Mouse (Mus musculus) limb, embryonic 12.5 days (tissue): ENCODE results near the gene Mpp4. TPM values are rescaled to one million over a fixed set of nuclear protein-coding genes. Genes with fewer than 3 reads are reported as not detected.

Experiments used
- ATAC-seq: fragments of 200-750 bp; cut with Nextera tagmentation; 2 replicates; pipeline ENCODE4 v1.8.0; 2017; ENCODE audit warnings: low read depth, moderate TSS enrichment; ENCODE audit not compliant: insufficient number of reproducible peaks, insufficient read depth, low FRiP score, low TSS enrichment
- H3K27ac ChIP-seq: fragments of 300-500 bp; sonication (generic); 2 replicates; pipeline ENCODE4 v1.5.1; 2016; ENCODE audit warnings: mild to moderate bottlenecking, moderate library complexity
- H3K27me3 ChIP-seq: fragments of 300-500 bp; sonication (generic); 2 replicates; pipeline ENCODE4 v1.6.1; 2016; ENCODE audit warnings: mild to moderate bottlenecking, moderate library complexity
- H3K36me3 ChIP-seq: fragments of 300-500 bp; sonication (generic); 2 replicates; pipeline ENCODE4 v1.6.1; 2016; ENCODE audit warnings: mild to moderate bottlenecking, moderate library complexity
- H3K4me1 ChIP-seq: fragments of 300-500 bp; sonication (generic); replicated peaks from 2 replicates; pipeline ENCODE4 v1.6.1; 2016
- H3K4me2 ChIP-seq: fragments of 300-500 bp; sonication (generic); 2 replicates; pipeline ENCODE4 v1.6.1; 2016; ENCODE audit warnings: mild to moderate bottlenecking, moderate library complexity
- H3K4me3 ChIP-seq: fragments of 300-500 bp; sonication (generic); replicated peaks from 2 replicates; pipeline ENCODE4 v1.5.1; 2016; ENCODE audit warnings: mild to moderate bottlenecking
- H3K9ac ChIP-seq: fragments of 300-500 bp; sonication (generic); replicated peaks from 2 replicates; pipeline ENCODE4 v1.6.1; 2016; ENCODE audit warnings: mild to moderate bottlenecking, moderate library complexity
- H3K9me3 ChIP-seq: fragments of 300-500 bp; sonication (generic); 2 replicates; pipeline ENCODE4 v1.6.1; 2016; ENCODE audit warnings: mild to moderate bottlenecking, moderate library complexity
- WGBS: fragments of 180-500 bp; shearing (Covaris S2); methylation state at CpG from one replicate; pipeline ENCODE4 v1.1.7; 2016; 5-methylcytosine and 5-hydroxymethylcytosine counted together
- polyA plus RNA-seq: library from polyadenylated mRNA; unstranded; fragments of >200 nt; fragmentation: Nextera tagmentation; extraction: Ambion mirVana; gene quantifications from 2 replicates; pipeline ENCODE4 v1.2.1, GENCODE M21; 2016

The Mpp4 gene
- polyA plus RNA-seq, 1 experiment from 2014 or later = 0.23 TPM

- H3K4me2 ChIP-seq = no peak overlapping the region
- WGBS = 96% methylated on average over 4 of the region's 4 CpGs
- H3K27ac ChIP-seq = no peak overlapping the region
- H3K9me3 ChIP-seq = no peaks in the 10 kb centered on the region
- H3K36me3 ChIP-seq = peaks cover 68% of the 10 kb centered on the region
- no peak overlapping the region for H3K4me3 ChIP-seq
- no peaks in the 10 kb centered on the region for H3K27me3 ChIP-seq
- no peak for ATAC-seq
- no peaks in the 10 kb centered on the region for H3K4me1 ChIP-seq
- H3K9ac ChIP-seq = no peak overlapping the region
These were observed 4.7 kb upstream of the Mpp4 start for GRCm38 (mm10) chr1:59167654-59168425.

GRCm38 (mm10) chr1:59166232-59166905, 3.2 kb upstream of the Mpp4 start:
- Histone ChIP-seq H3K27me3 (no peaks in the 10 kb centered on the region), H3K4me1 (no peaks in the 10 kb centered on the region), H3K4me2 (no peak overlapping the region), H3K9ac (no peak overlapping the region), H3K36me3 (peaks cover 60% of the 10 kb centered on the region), H3K4me3 (no peak overlapping the region), H3K27ac (no peak overlapping the region), H3K9me3 (no peaks in the 10 kb centered on the region)
- WGBS = 92% methylated on average over 9 of the region's 9 CpGs
- no peak for ATAC-seq

- H3K27me3 ChIP-seq = no peaks in the 10 kb centered on the region
- peaks cover 53% of the 10 kb centered on the region for H3K36me3 ChIP-seq
- no peak for ATAC-seq
- H3K9ac ChIP-seq = no peak overlapping the region
- no peaks in the 10 kb centered on the region for H3K9me3 ChIP-seq
- 75% methylated on average over 5 of the region's 5 CpGs for WGBS
- H3K4me2 ChIP-seq = no peak overlapping the region
- H3K4me3 ChIP-seq = no peak overlapping the region
- H3K27ac ChIP-seq = no peak overlapping the region
- H3K4me1 ChIP-seq = no peaks in the 10 kb centered on the region
These were observed 729 bp upstream of the Mpp4 start for GRCm38 (mm10) chr1:59163918-59164317.

- H3K27ac ChIP-seq = no peak overlapping the region
- no peak for ATAC-seq
- peaks cover 40% of the 10 kb centered on the region for H3K36me3 ChIP-seq
- 69% methylated on average over 8 of the region's 8 CpGs for WGBS
- H3K9me3 ChIP-seq = no peaks in the 10 kb centered on the region
- no peak overlapping the region for H3K4me2 ChIP-seq
- no peak overlapping the region for H3K4me3 ChIP-seq
- H3K27me3 ChIP-seq = no peaks in the 10 kb centered on the region
- no peaks in the 10 kb centered on the region for H3K4me1 ChIP-seq
- H3K9ac ChIP-seq = no peak overlapping the region
These were observed 722 bp downstream of the Mpp4 start for GRCm38 (mm10) chr1:59162309-59163024.

- Histone ChIP-seq H3K4me1 (no peaks in the 10 kb centered on the region), H3K9ac (no peak overlapping the region), H3K27ac (no peak overlapping the region), H3K4me3 (no peak overlapping the region), H3K27me3 (no peaks in the 10 kb centered on the region), H3K9me3 (no peaks in the 10 kb centered on the region), H3K4me2 (no peak overlapping the region), H3K36me3 (peaks cover 29% of the 10 kb centered on the region)
- 83% methylated on average over 6 of the region's 6 CpGs for WGBS
- ATAC-seq = no peak
These were observed 1.8 kb downstream of the Mpp4 start for GRCm38 (mm10) chr1:59161396-59161795.

GRCm38 (mm10) chr1:59160871-59161270, 2.3 kb downstream of the Mpp4 start:
- ATAC-seq = no peak
- H3K27me3 ChIP-seq = no peaks in the 10 kb centered on the region
- H3K9ac ChIP-seq = no peak overlapping the region
- no peaks in the 10 kb centered on the region for H3K9me3 ChIP-seq
- H3K27ac ChIP-seq = no peak overlapping the region
- H3K36me3 ChIP-seq = peaks cover 24% of the 10 kb centered on the region
- no peak overlapping the region for H3K4me2 ChIP-seq
- 80% methylated on average over 6 of the region's 6 CpGs for WGBS
- H3K4me1 ChIP-seq = no peaks in the 10 kb centered on the region
- H3K4me3 ChIP-seq = no peak overlapping the region

- Histone ChIP-seq H3K9me3 (no peaks in the 10 kb centered on the region), H3K36me3 (peaks cover 21% of the 10 kb centered on the region), H3K9ac (no peak overlapping the region), H3K4me1 (no peaks in the 10 kb centered on the region), H3K4me2 (no peak overlapping the region), H3K27ac (no peak overlapping the region), H3K4me3 (no peak overlapping the region), H3K27me3 (no peaks in the 10 kb centered on the region)
- no peak for ATAC-seq
- 86% methylated on average over 3 of the region's 3 CpGs for WGBS
These were observed 4.1 kb downstream of the Mpp4 start for GRCm38 (mm10) chr1:59159136-59159535.

- H3K4me2 ChIP-seq = no peak overlapping the region
- no peaks in the 10 kb centered on the region for H3K27me3 ChIP-seq
- H3K4me1 ChIP-seq = no peaks in the 10 kb centered on the region
- ATAC-seq = no peak
- WGBS = 85% methylated on average over 7 of the region's 7 CpGs
- H3K9me3 ChIP-seq = no peaks in the 10 kb centered on the region
- no peak overlapping the region for H3K4me3 ChIP-seq
- H3K27ac ChIP-seq = no peak overlapping the region
- peaks cover 14% of the 10 kb centered on the region for H3K36me3 ChIP-seq
- H3K9ac ChIP-seq = no peak overlapping the region
These were observed 4.7 kb downstream of the Mpp4 start for GRCm38 (mm10) chr1:59158498-59158897.

GRCm38 (mm10) chr1:59157846-59158245, 5.3 kb downstream of the Mpp4 start:
- Histone ChIP-seq H3K9ac (no peak overlapping the region), H3K27ac (no peak overlapping the region), H3K9me3 (no peaks in the 10 kb centered on the region), H3K4me2 (no peak overlapping the region), H3K36me3 (peaks cover 8% of the 10 kb centered on the region; the same call in 1 of the 2 replicates), H3K27me3 (no peaks in the 10 kb centered on the region), H3K4me1 (no peaks in the 10 kb centered on the region), H3K4me3 (no peak overlapping the region)
- ATAC-seq = no peak
- 90% methylated on average over 4 of the region's 4 CpGs for WGBS

GRCm38 (mm10) chr1:59152346-59152745, 10.8 kb downstream of the Mpp4 start:
- ATAC-seq = no peak
- Histone ChIP-seq H3K9me3 (no peaks in the 10 kb centered on the region), H3K9ac (no peak overlapping the region)

GRCm38 (mm10) chr1:59150542-59150941, 12.6 kb downstream of the Mpp4 start:
- H3K4me2 ChIP-seq = no peak overlapping the region
- 73% methylated on average over 5 of the region's 5 CpGs for WGBS
- H3K4me3 ChIP-seq = no peak overlapping the region
- H3K27me3 ChIP-seq = no peaks in the 10 kb centered on the region
- H3K4me1 ChIP-seq = no peaks in the 10 kb centered on the region
- no peaks in the 10 kb centered on the region for H3K36me3 ChIP-seq
- no peaks in the 10 kb centered on the region for H3K9me3 ChIP-seq
- no peak overlapping the region for H3K9ac ChIP-seq
- no peak for ATAC-seq
- H3K27ac ChIP-seq = no peak overlapping the region

More at GRCm38 (mm10) chr1:59152346-59152745, 10.8 kb downstream of the Mpp4 start:
- H3K36me3 ChIP-seq = no peaks in the 10 kb centered on the region
- H3K4me1 ChIP-seq = no peaks in the 10 kb centered on the region
- 77% methylated on average over 4 of the region's 4 CpGs for WGBS
- H3K4me3 ChIP-seq = no peak overlapping the region
- H3K27me3 ChIP-seq = no peaks in the 10 kb centered on the region
- no peak overlapping the region for H3K27ac ChIP-seq
- H3K4me2 ChIP-seq = no peak overlapping the region
